Mouse (Mus musculus): Measurements from ENCODE around the gene Slc44a3. TPM values are rescaled to one million over a fixed set of nuclear protein-coding genes. Genes with fewer than 3 reads are reported as not detected.

The Slc44a3 gene
- polyA plus RNA-seq, 1 experiment from 2014 or later = 15.2 TPM

DNA sequence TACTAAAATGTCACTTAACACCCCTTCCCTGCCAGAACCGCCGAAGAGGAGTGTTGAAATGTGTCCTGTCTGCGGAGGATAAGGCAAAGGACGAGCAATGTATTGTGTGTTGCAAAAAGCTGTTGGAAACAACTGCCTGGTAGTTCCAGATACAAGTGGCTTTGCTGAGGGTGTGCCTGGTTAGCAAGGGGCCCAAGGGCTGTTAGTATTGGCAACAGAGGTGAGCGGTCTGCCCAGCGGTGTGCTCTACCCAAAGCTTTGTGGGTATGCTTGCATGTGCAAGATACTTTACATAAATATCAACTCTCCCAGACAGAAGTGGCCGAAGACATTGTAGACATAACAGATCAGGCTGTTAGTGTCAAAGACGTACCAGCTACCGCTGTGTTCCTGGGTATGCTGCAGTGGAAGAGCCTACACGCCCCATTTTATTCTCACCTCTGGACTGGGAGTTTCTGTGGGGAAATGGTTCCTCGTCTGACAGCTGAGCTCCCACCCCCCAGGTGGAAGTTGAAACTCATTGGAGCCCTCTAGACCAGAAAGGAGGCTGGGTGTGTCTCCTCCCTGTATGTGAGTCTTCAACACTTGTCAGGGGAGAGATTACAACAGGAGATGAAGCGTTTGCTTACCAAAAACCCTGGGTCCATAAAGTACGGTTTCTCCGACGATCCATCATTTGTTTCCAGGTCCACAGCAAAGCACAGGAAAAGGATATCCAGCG is 71.6 kb downstream of the Slc44a3 start:
- peak; percentile 94 for ATAC-seq (ENCODE audit: insufficient read depth)
- Histone ChIP-seq H3K4me2 (peak overlapping the region; percentile 61), H3K4me3 (replicated peaks) (peak overlapping the region; percentile 21; the same call in 1 of the 2 replicates), H3K4me1 (replicated peaks) (peaks cover 35% of the 10 kb centered on the region), H3K27me3 (no peaks in the 10 kb centered on the region), H3K9me3 (replicated peaks) (no peaks in the 10 kb centered on the region), H3K36me3 (replicated peaks) (peaks cover 28% of the 10 kb centered on the region), H3K9ac (no peak overlapping the region), H3K27ac (replicated peaks) (peak overlapping the region; percentile 83)
- WGBS (ENCODE audit: insufficient replicate concordance) = 28% methylated on average over 16 of the region's 16 CpGs

DNA sequence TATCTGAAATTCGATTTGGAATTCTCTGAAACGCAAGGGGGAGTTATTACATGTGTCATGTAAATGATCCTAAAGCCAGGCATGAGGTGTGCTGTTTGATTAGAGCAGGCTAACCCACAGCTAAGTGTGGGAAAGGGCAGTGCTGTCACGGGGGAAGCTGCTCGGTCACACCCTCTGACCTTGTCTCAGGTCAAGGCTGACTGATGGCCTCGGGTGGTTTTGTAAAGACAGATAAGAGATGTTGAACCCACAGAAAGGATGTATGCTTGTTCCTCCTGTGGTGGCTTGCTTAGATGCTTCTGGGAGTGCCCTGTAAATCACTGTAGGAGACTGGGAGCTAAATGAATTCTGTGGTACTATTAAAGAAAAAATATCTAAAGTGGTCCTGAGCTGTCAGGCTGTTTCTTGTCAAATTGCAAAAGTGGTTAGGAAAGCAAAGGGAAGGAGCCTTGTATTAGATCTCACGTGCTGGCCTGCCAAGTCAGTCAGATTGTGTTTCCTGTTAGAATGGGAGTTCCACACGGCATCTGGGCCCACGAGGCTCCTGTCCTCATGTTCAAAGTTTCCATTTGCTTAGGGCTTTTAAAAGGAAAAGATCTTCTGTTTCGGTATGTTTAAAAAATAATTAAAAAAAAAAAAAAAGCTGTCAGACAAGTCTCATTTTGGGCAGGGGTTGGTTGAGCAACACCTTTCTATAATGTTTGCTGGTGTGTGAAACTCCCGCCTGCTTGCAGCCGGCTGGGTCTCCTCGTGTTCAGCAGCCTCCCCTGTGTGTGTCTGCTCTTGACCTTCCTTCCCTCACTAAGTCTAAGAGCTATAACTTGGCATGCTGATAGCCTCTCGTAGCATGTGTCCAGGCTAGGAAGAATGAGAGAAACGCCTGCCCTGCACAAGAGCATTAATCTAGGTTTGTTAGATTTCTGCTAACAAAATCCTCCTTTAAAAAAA is 73.4 kb downstream of the Slc44a3 start:
- Histone ChIP-seq H3K4me2 (no peak overlapping the region), H3K27ac (replicated peaks) (0 out of 2 replicates have a peak overlapping the region, but pooled peaks have one; percentile 22), H3K9me3 (replicated peaks) (no peaks in the 10 kb centered on the region), H3K4me3 (replicated peaks) (no peak overlapping the region), H3K4me1 (replicated peaks) (peaks cover 35% of the 10 kb centered on the region), H3K36me3 (replicated peaks) (peaks cover 40% of the 10 kb centered on the region), H3K9ac (no peak overlapping the region), H3K27me3 (no peaks in the 10 kb centered on the region)
- WGBS (ENCODE audit: insufficient replicate concordance) = 51% methylated on average over 14 of the region's 14 CpGs
- no peak for ATAC-seq (ENCODE audit: insufficient read depth)

DNA sequence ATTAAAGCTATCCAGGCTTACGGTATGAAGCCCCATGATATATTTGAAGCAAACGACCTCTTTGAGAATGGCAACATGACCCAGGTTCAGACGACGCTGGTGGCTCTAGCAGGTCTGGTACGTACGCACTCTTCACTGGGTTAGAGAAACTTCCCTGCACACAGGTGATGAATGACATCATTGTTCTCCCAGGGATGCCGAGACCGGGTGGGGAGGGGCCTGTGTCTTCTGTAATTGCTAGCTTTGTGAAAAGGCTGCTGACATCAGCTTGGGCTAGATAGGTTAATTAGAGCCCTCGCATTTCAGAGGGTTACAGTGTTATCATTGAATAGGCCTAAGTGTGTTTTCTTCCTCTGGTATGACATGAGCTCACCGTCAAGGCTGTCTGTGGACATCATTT is 80.8 kb downstream of the Slc44a3 start:
- no peak for ATAC-seq (ENCODE audit: insufficient read depth)
- 78% methylated on average over 10 of the region's 10 CpGs for WGBS (ENCODE audit: insufficient replicate concordance)

GRCm38 (mm10) chr3:121449527-121449926 is 82.7 kb downstream of the Slc44a3 start:
- Histone ChIP-seq H3K36me3 (replicated peaks) (peaks cover 22% of the 10 kb centered on the region), H3K9me3 (replicated peaks) (no peaks in the 10 kb centered on the region), H3K27ac (replicated peaks) (no peak overlapping the region), H3K9ac (no peak overlapping the region), H3K27me3 (no peaks in the 10 kb centered on the region), H3K4me3 (replicated peaks) (no peak overlapping the region), H3K4me1 (replicated peaks) (peaks cover 22% of the 10 kb centered on the region), H3K4me2 (no peak overlapping the region)
- WGBS (ENCODE audit: insufficient replicate concordance) = 82% methylated on average over 8 of the region's 8 CpGs
- no peak; the same call in 1 of the 2 replicates for ATAC-seq (ENCODE audit: insufficient read depth)

More for the DNA sequence above, 80.8 kb downstream of the Slc44a3 start:
- Histone ChIP-seq H3K9ac (no peak overlapping the region), H3K9me3 (replicated peaks) (no peaks in the 10 kb centered on the region), H3K4me2 (no peak overlapping the region), H3K27ac (replicated peaks) (no peak overlapping the region), H3K36me3 (replicated peaks) (peaks cover 41% of the 10 kb centered on the region), H3K4me1 (replicated peaks) (peaks cover 16% of the 10 kb centered on the region), H3K4me3 (replicated peaks) (no peak overlapping the region), H3K27me3 (no peaks in the 10 kb centered on the region)

GRCm38 (mm10) chr3:121448606-121449005 is 83.6 kb downstream of the Slc44a3 start:
- Histone ChIP-seq H3K4me2 (no peak overlapping the region), H3K9me3 (replicated peaks) (no peaks in the 10 kb centered on the region), H3K4me1 (replicated peaks) (peaks cover 25% of the 10 kb centered on the region), H3K27me3 (no peaks in the 10 kb centered on the region), H3K36me3 (replicated peaks) (peaks cover 21% of the 10 kb centered on the region), H3K27ac (replicated peaks) (no peak overlapping the region), H3K9ac (no peak overlapping the region), H3K4me3 (replicated peaks) (no peak overlapping the region)
- WGBS (ENCODE audit: insufficient replicate concordance) = 76% methylated on average over 8 of the region's 8 CpGs
- no peak for ATAC-seq (ENCODE audit: insufficient read depth)

DNA sequence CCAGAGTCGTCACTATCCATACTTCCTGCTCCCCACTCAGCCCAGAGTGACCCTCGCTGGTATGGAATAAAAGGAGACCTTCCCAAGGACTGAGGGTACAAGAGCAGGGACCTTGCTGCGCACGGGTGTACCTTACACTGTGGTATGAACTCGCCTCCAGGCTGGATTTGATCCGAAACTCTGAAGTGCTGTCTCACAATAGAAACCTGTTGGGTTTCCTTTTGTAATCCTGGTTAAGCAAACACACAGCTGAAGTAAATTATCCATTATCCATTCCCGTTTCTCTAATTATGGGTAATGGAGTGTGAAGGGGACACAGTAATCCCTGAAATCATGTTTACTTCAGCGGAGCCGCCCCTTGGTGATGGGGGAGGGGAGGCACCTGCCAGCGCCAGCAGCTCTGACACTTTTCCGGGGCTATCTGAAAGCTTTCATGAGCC is 84.2 kb downstream of the Slc44a3 start:
- Histone ChIP-seq H3K9me3 (replicated peaks) (no peaks in the 10 kb centered on the region), H3K4me2 (no peak overlapping the region), H3K4me3 (replicated peaks) (no peak overlapping the region), H3K4me1 (replicated peaks) (peaks cover 29% of the 10 kb centered on the region), H3K36me3 (replicated peaks) (peaks cover 21% of the 10 kb centered on the region), H3K27me3 (no peaks in the 10 kb centered on the region), H3K27ac (replicated peaks) (no peak overlapping the region), H3K9ac (no peak overlapping the region)
- ATAC-seq (ENCODE audit: insufficient read depth) = no peak
- WGBS (ENCODE audit: insufficient replicate concordance) = 71% methylated on average over 11 of the region's 11 CpGs

DNA sequence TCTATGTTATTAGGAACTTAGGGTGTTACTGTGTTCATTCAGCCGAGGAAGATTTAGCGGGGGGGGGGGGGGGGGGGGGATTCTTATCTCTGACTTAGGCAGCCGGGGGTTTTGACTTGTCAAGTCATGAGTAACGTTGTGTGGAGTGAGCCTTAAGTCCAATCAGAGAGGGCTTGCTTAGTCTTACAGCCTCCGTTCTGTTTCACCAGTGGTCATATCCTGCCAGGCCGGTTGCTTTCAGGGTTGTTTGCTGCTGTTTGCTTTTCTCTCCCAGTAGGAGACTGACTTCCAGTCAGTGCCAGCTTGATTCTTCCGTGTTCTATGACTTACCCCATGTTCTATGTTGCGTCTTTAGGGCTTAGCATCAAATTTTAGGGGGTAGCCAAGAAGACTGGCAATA is 85.8 kb downstream of the Slc44a3 start:
- Histone ChIP-seq H3K9me3 (replicated peaks) (no peaks in the 10 kb centered on the region), H3K36me3 (replicated peaks) (peaks cover 14% of the 10 kb centered on the region), H3K4me2 (0 out of 2 replicates have a peak overlapping the region, but pooled peaks have one; percentile 15), H3K4me3 (replicated peaks) (no peak overlapping the region), H3K4me1 (replicated peaks) (peaks cover 40% of the 10 kb centered on the region), H3K27me3 (no peaks in the 10 kb centered on the region), H3K9ac (no peak overlapping the region), H3K27ac (replicated peaks) (no peak overlapping the region)
- WGBS (ENCODE audit: insufficient replicate concordance) = 31% methylated on average over 8 of the region's 8 CpGs
- no peak for ATAC-seq (ENCODE audit: insufficient read depth)

GRCm38 (mm10) chr3:121444414-121444813 is 87.8 kb downstream of the Slc44a3 start:
- H3K4me2 ChIP-seq = no peak overlapping the region
- H3K9me3 ChIP-seq (replicated peaks) = no peaks in the 10 kb centered on the region
- H3K4me1 ChIP-seq (replicated peaks) = peaks cover 52% of the 10 kb centered on the region
- 70% methylated on average over 6 of the region's 6 CpGs for WGBS (ENCODE audit: insufficient replicate concordance)
- H3K36me3 ChIP-seq (replicated peaks) = 0 out of 2 replicates have a peak, but pooled peaks cover 4% of the 10 kb centered on the region
- no peak for ATAC-seq (ENCODE audit: insufficient read depth)
- H3K4me3 ChIP-seq (replicated peaks) = no peak overlapping the region
- no peak overlapping the region for H3K27ac ChIP-seq (replicated peaks)
- H3K9ac ChIP-seq = no peak overlapping the region
- H3K27me3 ChIP-seq = no peaks in the 10 kb centered on the region

GRCm38 (mm10) chr3:121443861-121444271 is 88.3 kb downstream of the Slc44a3 start:
- H3K9me3 ChIP-seq (replicated peaks) = no peaks in the 10 kb centered on the region
- ATAC-seq (ENCODE audit: insufficient read depth) = no peak
- no peaks in the 10 kb centered on the region for H3K27me3 ChIP-seq
- no peak overlapping the region for H3K9ac ChIP-seq
- H3K36me3 ChIP-seq (replicated peaks) = 0 out of 2 replicates have a peak, but pooled peaks cover 4% of the 10 kb centered on the region
- H3K4me3 ChIP-seq (replicated peaks) = no peak overlapping the region
- H3K27ac ChIP-seq (replicated peaks) = no peak overlapping the region
- H3K4me2 ChIP-seq = no peak overlapping the region
- WGBS (ENCODE audit: insufficient replicate concordance) = 56% methylated on average over 4 of the region's 4 CpGs
- H3K4me1 ChIP-seq (replicated peaks) = peaks cover 58% of the 10 kb centered on the region

DNA sequence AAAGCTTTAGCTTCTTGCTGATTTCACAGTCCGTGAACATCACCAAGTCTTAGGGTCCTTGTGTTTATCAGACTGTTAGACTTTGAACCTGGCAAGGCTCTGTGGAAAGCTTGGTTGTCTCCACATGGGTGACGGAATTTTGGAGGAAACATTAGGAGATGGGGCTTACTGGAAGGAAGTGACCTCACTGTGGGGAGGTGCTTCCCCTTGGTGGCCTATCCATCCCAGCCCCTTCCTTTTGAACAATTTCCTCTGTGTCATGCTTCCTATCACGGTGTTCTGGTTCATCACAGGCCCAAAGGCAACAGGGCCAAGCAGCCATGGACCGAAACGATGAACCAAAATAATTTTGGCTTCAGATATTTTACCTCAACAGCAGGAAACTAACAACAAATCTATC is 89.9 kb downstream of the Slc44a3 start:
- no peak for ATAC-seq (ENCODE audit: insufficient read depth)
- H3K4me1 ChIP-seq (replicated peaks) = peaks cover 62% of the 10 kb centered on the region
- 57% methylated on average over 5 of the region's 5 CpGs for WGBS (ENCODE audit: insufficient replicate concordance)
- H3K4me2 ChIP-seq = no peak overlapping the region
- H3K9ac ChIP-seq = no peak overlapping the region
- H3K27ac ChIP-seq (replicated peaks) = no peak overlapping the region
- H3K9me3 ChIP-seq (replicated peaks) = no peaks in the 10 kb centered on the region
- no peaks in the 10 kb centered on the region for H3K27me3 ChIP-seq
- H3K36me3 ChIP-seq (replicated peaks) = 0 out of 2 replicates have a peak, but pooled peaks cover 8% of the 10 kb centered on the region
- H3K4me3 ChIP-seq (replicated peaks) = no peak overlapping the region

DNA sequence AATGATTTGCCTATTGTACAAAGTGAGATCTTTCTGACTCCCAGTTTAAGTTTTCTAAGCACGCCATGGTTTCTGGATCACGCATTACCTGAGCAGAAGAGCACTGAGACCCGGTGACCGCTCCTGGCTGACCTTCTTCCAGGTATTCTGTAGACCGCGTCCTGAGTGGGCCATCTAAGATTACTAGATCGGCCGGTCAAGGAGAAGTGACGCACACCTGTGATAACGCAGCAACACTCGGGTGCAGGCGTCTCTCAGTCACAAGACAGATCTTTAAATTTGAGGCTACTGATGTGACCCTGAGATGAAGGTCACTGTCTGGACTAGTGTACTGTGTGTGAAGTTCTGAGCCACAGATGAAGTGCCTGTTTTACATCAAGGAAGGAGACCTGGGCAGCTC is 90.7 kb downstream of the Slc44a3 start:
- no peaks in the 10 kb centered on the region for H3K9me3 ChIP-seq (replicated peaks)
- WGBS (ENCODE audit: insufficient replicate concordance) = 83% methylated on average over 12 of the region's 12 CpGs
- H3K4me2 ChIP-seq = no peak overlapping the region
- no peak overlapping the region for H3K9ac ChIP-seq
- H3K27me3 ChIP-seq = no peaks in the 10 kb centered on the region
- H3K4me1 ChIP-seq (replicated peaks) = peaks cover 61% of the 10 kb centered on the region
- ATAC-seq (ENCODE audit: insufficient read depth) = no peak
- 0 out of 2 replicates have a peak, but pooled peaks cover 8% of the 10 kb centered on the region for H3K36me3 ChIP-seq (replicated peaks)
- no peak overlapping the region for H3K27ac ChIP-seq (replicated peaks)
- no peak overlapping the region for H3K4me3 ChIP-seq (replicated peaks)

Measured in liver, embryonic 15.5 days (tissue).